Mouse (Mus musculus) ES-CJ7 (cell line): ENCODE data around the gene Atp2c2.

ENCODE experiments used
- DNase-seq: peaks from one replicate; pipeline ENCODE4 v3.0.0; 2011; ENCODE audit warnings: low read depth, low spot score

The Atp2c2 gene

GRCm38 (mm10) chr8:119742409-119742808 lies 42.6 kb downstream of the Atp2c2 start:
- no peak for DNase-seq

DNA sequence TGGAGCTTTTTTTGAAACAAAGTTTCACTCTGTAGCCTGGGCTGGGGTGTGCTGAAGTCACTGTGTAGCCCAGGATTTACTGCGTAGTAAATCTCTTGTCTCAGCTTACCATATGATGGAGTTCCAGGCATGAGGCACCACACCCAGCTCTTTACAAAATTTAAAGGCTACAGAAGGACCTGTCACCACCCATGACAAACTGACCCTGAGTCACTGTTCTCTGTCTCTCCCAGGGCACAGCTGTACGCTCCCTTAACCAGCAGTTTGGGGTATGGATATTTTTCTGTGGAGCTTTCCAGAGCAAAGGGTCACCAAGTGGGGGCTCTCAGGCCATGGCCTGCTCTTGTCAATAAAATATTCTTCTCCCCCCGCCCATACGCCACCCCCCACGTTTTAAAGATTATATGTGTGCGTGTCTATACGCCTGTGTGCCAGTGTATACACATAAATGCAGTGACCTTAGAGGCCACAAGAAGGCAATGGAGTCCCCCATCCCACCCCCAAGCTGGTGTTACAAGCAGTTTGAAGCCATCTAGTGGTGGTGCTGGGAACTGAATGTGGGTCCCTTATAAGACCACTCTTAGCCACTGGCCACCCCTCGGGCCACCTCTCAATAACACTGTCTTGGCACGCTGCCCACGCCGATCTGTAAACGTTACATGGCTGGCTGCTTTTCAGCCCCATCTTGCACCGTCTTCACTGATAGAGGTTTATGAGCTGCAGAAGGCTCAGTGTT lies 43.6 kb downstream of the Atp2c2 start:
- DNase-seq = peak; percentile 90

DNA sequence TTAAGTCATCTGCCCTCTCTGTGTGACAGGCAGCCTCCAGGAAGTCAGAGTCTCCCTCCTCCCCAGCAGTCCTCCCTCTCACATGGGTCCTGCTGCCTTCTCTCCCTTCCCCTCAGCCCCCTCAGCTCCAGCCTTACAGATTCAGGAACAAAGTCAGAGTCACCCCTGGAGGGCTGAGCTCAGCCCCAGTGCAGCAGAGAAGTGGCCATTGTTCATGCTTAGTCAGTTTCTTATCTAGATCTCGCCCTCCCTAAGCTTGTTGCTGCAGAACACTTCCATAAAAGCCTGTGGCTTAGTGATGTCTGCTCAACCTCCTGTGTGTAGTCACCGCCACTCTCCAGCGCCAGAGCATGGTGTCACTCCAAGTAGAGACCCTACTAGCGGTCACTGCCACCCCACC lies 44.8 kb downstream of the Atp2c2 start:
- DNase-seq = no peak

GRCm38 (mm10) chr8:119755238-119756146 lies 55.7 kb downstream of the Atp2c2 start:
- DNase-seq = no peak

DNA sequence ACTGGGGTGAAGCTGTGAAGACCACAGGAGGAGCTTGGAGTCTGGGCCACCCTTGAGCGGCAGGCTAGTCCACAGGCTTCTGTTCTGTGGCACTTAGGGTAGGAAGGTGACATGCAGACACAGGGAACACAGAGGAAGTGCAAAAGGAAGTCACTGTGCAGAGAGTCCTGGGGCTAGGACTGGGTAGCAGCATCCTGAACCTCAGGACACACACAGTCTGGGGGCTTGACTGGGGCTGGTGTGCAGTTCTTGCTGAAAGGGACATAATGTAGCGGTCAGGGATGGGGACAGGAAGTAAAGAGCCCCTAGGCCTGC lies 56.3 kb downstream of the Atp2c2 start:
- no peak for DNase-seq

GRCm38 (mm10) chr8:119756538-119756937 lies 56.7 kb downstream of the Atp2c2 start:
- no peak for DNase-seq

- DNase-seq = no peak
Observed at GRCm38 (mm10) chr8:119761692-119762091, 61.9 kb downstream of the Atp2c2 start.

DNA sequence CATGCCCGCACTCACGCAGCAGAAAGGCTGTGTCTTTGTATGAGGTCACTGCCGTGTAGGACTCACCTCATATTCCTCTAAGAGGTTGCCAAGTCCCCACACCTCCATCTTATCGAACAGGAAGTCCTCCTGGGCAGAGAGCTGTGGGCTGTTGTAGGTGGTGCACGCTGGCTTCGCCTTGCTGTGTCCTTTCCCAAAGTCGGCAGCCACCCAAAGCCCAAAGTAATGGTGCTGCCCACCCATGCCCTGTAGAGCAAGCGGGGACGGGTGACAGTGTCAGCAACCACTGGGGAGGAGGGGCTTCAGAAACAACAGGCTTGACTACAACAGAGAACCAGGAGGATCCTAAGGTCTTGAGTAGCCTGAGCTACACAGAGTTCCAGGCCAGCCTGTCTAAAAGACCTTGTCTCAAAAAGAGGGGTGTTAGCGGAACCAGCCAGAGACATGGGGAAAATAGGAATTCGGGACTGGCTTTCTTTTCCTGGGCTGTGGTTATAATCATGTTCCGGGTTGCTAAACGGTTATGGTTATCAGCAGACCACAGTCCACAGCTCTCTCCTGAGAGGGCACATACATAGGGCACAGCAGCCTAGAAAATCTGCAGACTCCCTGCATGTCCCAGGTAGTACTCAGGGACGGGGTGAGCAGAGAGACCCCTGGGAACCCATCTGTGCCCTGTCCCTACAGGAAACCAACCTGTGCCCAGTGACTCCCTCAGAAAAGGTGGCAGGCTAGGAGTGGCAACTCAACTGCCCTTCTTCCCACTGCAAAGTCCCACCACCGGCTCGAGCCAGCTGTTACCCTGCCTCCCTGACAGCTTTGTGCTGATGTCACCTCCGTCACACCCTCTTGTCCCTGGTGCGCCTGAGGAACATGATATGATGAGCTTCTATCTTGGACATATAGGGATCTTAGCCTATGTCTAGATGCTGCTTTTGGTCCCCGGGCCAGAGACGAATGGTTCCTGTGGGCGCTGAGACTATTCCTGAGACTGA lies 62.7 kb downstream of the Atp2c2 start:
- DNase-seq = no peak

DNA sequence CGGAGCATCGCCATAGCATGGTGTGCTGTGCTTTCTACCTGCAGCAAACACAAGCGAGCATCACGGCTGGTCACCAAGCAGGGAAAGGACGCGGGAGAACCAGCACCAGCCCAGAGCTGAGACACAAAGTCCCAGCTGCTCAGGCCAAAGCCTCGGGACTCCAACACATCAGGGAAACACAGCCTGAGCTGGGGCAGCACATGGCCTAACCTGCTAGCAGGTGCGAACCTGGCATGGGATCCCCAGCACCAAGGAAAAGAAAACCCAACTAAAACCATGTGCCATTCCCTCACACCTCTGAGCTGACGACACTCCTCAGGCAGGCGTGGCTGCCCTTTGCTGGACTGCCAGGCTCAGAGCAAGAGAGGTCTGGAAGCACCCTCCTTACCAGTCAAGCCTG lies 65.5 kb downstream of the Atp2c2 start:
- DNase-seq = no peak

DNA sequence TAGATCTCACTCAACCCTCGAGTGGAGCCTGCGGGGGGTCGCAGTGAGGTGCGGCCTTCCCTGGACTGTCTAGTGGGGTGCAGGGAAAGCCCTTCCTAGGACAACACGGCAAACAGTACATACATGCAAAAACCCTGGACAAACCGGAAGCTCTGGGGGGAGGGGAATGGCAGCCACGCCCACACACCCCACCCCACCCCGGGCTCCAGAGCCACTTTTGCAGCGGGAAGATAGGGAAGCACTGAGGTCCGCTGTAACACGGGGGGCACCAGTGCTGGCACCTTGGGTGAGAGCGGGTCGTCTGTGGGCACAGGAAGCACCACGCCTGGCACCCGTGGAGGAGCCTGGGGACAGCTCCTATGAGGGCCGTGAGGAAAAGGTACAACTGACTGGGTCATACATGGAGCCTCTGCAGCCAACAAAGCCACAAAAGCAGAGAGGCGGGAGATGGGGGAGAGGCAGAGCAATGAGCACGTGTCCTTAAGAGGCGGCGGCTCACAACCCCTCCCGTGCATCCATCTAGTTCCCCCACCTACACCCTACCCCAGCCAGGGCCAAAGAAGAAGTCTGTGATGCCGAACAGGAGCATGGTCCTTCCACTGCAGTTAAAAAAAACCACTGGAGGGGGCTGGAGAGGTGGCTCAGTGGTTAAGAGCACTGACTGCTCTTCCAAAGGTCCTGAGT lies 66.1 kb downstream of the Atp2c2 start:
- DNase-seq = peak; percentile 47

DNA sequence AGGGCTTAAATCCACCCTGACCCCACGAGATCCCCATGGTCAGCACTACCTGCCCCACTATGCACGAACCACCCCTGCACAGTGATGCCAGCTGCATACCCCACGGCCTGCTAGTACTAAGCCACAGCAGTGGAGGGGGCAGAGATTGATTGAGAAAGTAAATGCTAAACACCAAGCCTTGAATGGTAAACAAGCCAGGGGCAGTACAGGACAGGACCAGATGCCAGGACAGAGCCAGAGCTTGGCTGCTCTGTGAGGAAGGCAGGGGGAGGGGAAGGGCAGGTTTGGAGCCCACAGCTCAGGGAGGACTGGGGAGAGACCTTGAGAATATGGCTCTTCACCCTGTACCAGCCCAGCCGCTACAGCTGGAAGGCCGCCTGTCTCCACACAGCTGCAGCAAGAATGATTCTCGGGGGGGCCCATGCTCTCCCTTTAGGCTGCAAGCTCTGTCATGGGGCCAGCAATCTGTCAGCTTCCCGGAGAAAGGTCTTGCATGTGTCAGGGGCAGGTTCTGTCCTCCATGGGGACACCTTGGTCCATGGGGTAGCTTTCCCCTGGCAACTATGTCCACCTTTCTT lies 76.9 kb downstream of the Atp2c2 start:
- no peak for DNase-seq

GRCm38 (mm10) chr8:119777765-119778164 lies 78.0 kb downstream of the Atp2c2 start:
- DNase-seq = no peak

DNA sequence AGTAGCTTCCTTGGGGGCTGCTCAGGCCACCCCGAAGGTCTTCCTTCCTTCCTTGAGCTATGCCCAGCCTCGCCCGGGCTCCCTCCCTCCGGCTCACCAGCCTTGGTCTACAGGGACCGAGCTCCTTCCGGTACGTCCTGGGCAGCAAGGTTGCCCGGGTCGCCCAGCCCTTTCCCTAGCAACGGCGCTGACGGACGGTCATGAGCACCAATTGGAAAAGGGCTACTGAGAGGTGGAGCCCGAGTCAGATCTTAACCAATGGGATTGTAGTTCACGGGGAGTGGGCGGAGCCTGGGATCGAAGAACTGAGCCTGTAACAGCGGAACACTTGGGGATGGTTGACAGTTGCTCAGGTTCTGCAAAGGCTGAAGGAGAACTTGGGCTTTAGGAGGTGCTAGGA lies 78.5 kb downstream of the Atp2c2 start, which contains the start of gene Tldc1:
Gene Tldc1, minus strand, starts transcription at position 154 of the 400 bp plus-strand sequence.
- DNase-seq = peak; percentile 99

GRCm38 (mm10) chr8:119779013-119779737 lies 79.4 kb downstream of the Atp2c2 start:
- peak; percentile 96 for DNase-seq

- no peak for DNase-seq
Observed at GRCm38 (mm10) chr8:119780402-119781049, 80.7 kb downstream of the Atp2c2 start.

GRCm38 (mm10) chr8:119781086-119781840 lies 81.5 kb downstream of the Atp2c2 start:
- DNase-seq = peak; percentile 86

DNA sequence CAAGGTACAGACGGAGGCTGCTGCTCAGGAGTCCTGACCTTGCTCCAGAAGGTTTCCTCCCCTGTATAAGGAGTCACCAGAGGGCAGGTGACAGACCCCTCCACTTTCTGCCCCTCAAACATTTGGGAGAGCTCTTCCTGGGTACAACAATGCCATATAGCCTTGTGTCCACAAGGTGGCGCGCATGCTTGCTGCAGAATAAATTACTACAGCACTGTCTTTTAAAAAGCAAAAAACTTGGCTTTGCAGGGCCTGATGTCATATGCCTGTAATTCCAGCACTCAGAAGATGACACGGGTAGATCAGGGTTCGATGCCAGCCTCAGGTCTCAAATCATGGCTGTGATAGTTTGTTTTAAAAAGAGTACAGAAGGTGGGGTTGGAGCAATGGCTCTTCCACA lies 82.9 kb downstream of the Atp2c2 start:
- peak; percentile 84 for DNase-seq

- no peak for DNase-seq
Observed at GRCm38 (mm10) chr8:119783579-119783978, 83.8 kb downstream of the Atp2c2 start.

- DNase-seq = no peak
Observed at GRCm38 (mm10) chr8:119784141-119784574, 84.3 kb downstream of the Atp2c2 start.
